Mouse (Mus musculus) neural tube, embryonic 15.5 days (tissue): ENCODE results near the gene Krt222. TPM values are rescaled to one million over a fixed set of nuclear protein-coding genes. Genes with fewer than 3 reads are reported as not detected.
A peak's percentile ranks its signal among the peaks of the same experiment; 100 is the strongest.

Experiments
- ATAC-seq: fragments of 200-750 bp; cut with Nextera tagmentation; 2 replicates; pipeline ENCODE4 v1.8.0; 2017; ENCODE audit warnings: mild to moderate bottlenecking, moderate TSS enrichment, moderate library complexity; ENCODE audit not compliant: low FRiP score
- H3K27ac ChIP-seq: fragments of 300-500 bp; sonication (generic); replicated peaks from 2 replicates; pipeline ENCODE4 v1.5.1; 2015; ENCODE audit warnings: mild to moderate bottlenecking, inconsistent platforms
- H3K27me3 ChIP-seq: fragments of 300-500 bp; sonication (generic); replicated peaks from 2 replicates; pipeline ENCODE4 v1.6.1; 2015; ENCODE audit warnings: inconsistent platforms
- H3K36me3 ChIP-seq: fragments of 300-500 bp; sonication (generic); 2 replicates; pipeline ENCODE4 v1.6.1; 2015; ENCODE audit warnings: inconsistent platforms
- H3K4me1 ChIP-seq: fragments of 300-500 bp; sonication (generic); 2 replicates; pipeline ENCODE4 v1.6.1; 2015; ENCODE audit warnings: inconsistent platforms
- H3K4me2 ChIP-seq: fragments of 300-500 bp; sonication (generic); 2 replicates; pipeline ENCODE4 v1.6.1; 2015; ENCODE audit warnings: inconsistent platforms, mild to moderate bottlenecking, moderate library complexity
- H3K4me3 ChIP-seq: fragments of 300-500 bp; sonication (generic); replicated peaks from 2 replicates; pipeline ENCODE4 v1.5.1; 2015; ENCODE audit warnings: mild to moderate bottlenecking, inconsistent platforms
- H3K9ac ChIP-seq: fragments of 300-500 bp; sonication (generic); replicated peaks from 2 replicates; pipeline ENCODE4 v1.6.1; 2015; ENCODE audit warnings: mild to moderate bottlenecking, inconsistent platforms
- H3K9me3 ChIP-seq: fragments of 300-500 bp; sonication (generic); replicated peaks from 2 replicates; pipeline ENCODE4 v1.6.1; 2016; ENCODE audit warnings: inconsistent platforms
- WGBS: fragments of 180-500 bp; shearing (Covaris S2); methylation state at CpG from one replicate; pipeline ENCODE4 v1.1.7; 2015; ENCODE audit warnings: mixed read lengths; 5-methylcytosine and 5-hydroxymethylcytosine counted together
- polyA plus RNA-seq: library from polyadenylated mRNA; unstranded; fragments of >200 nt; fragmentation: Nextera tagmentation; extraction: Ambion mirVana; gene quantifications from 2 replicates; pipeline ENCODE4 v1.2.1, GENCODE M21; 2015

Krt222 gene
- polyA plus RNA-seq, 1 experiment from 2014 or later = 11.9 TPM

GRCm38 (mm10) chr11:99238468-99238867 is 5.4 kb downstream of the Krt222 start:
- Histone ChIP-seq H3K27ac (no peak overlapping the region), H3K27me3 (no peaks in the 10 kb centered on the region), H3K9me3 (no peaks in the 10 kb centered on the region), H3K4me1 (0 out of 2 replicates have a peak, but pooled peaks cover 2% of the 10 kb centered on the region), H3K4me3 (no peak overlapping the region), H3K4me2 (no peak overlapping the region), H3K9ac (no peak overlapping the region), H3K36me3 (no peaks in the 10 kb centered on the region)
- 69% methylated on average over 14 of the region's 14 CpGs for WGBS
- ATAC-seq = no peak

- H3K4me3 ChIP-seq = peak overlapping the region; percentile 88
- H3K4me1 ChIP-seq = peaks cover 33% of the 10 kb centered on the region
- H3K27ac ChIP-seq = peak overlapping the region; percentile 98
- 28% methylated on average over 15 of the region's 15 CpGs for WGBS
- ATAC-seq = peak; percentile 17
- peaks cover 12% of the 10 kb centered on the region; the same call in 1 of the 2 replicates for H3K36me3 ChIP-seq
- H3K27me3 ChIP-seq = no peaks in the 10 kb centered on the region
- peak overlapping the region; percentile 82 for H3K4me2 ChIP-seq
- H3K9ac ChIP-seq = peak overlapping the region; percentile 99
- H3K9me3 ChIP-seq = no peaks in the 10 kb centered on the region
Observed at GRCm38 (mm10) chr11:99231049-99231816, 12.7 kb downstream of the Krt222 start.

- Histone ChIP-seq H3K4me3 (peak within 1 kb of the TSS; percentile 88), H3K9ac (peak within 1 kb of the TSS; percentile 99), H3K27ac (peak within 1 kb of the TSS; percentile 98), H3K9me3 (no peaks in the 10 kb centered on the region), H3K36me3 (peaks cover 16% of the 10 kb centered on the region; the same call in 1 of the 2 replicates), H3K4me2 (peak within 1 kb of the TSS; percentile 82), H3K4me1 (peaks cover 37% of the 10 kb centered on the region), H3K27me3 (no peaks in the 10 kb centered on the region)
- WGBS = under 1% methylated on average over 86 of the region's 87 CpGs
- peak; percentile 92 for ATAC-seq
Observed at GRCm38 (mm10) chr11:99230261-99231048, 13.4 kb downstream of the Krt222 start, which contains the start of gene Smarce1. TSS of gene Smarce1 (minus strand) at chr11:99231017.

DNA sequence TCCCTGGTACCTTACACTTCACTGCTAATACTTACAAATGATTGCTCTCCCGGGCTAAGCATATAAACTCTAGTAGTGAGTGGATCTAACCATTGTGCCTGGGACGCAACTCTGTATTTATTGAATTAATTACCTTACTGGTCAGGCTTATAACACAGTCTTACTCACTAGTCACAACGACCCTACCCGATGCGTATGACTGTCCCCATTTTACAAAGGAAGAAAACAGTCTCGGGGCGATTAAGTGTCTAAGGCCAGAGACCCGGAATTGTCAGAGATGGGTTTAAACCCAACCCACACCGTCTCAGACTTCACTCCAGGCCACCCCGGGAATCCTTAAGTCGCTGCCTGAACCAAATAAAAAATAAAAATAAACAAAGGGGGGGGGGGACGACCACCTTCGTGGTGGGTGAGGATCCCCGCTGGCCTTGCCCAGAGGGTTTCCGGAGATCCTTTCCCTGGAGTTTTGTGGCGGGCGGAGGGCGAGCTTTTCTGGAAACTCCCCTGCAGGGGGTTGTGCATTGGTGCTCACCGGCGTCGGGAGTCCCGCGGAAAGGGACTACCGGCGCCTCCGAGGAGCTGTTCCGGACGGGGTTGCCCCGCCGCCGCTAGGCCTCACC is 14.1 kb downstream of the Krt222 start:
- peaks cover 37% of the 10 kb centered on the region for H3K4me1 ChIP-seq
- WGBS = under 1% methylated on average over 31 of the region's 31 CpGs
- no peaks in the 10 kb centered on the region for H3K9me3 ChIP-seq

GRCm38 (mm10) chr11:99226298-99226697 is 17.6 kb downstream of the Krt222 start:
- no peaks in the 10 kb centered on the region for H3K9me3 ChIP-seq
- no peaks in the 10 kb centered on the region for H3K27me3 ChIP-seq
- ATAC-seq = no peak
- peaks cover 35% of the 10 kb centered on the region for H3K36me3 ChIP-seq
- peaks cover 29% of the 10 kb centered on the region for H3K4me1 ChIP-seq
- H3K4me3 ChIP-seq = no peak overlapping the region
- WGBS = 91% methylated on average over 5 of the region's 5 CpGs
- H3K27ac ChIP-seq = no peak overlapping the region
- no peak overlapping the region for H3K9ac ChIP-seq
- H3K4me2 ChIP-seq = no peak overlapping the region

More for the DNA sequence above, 14.1 kb downstream of the Krt222 start:
- Histone ChIP-seq H3K4me3 (peak overlapping the region; percentile 88), H3K4me2 (peak overlapping the region; percentile 82), H3K27me3 (no peaks in the 10 kb centered on the region), H3K27ac (peak overlapping the region; percentile 98), H3K9ac (peak overlapping the region; percentile 99), H3K36me3 (peaks cover 20% of the 10 kb centered on the region)
- ATAC-seq = peak; percentile 60

DNA sequence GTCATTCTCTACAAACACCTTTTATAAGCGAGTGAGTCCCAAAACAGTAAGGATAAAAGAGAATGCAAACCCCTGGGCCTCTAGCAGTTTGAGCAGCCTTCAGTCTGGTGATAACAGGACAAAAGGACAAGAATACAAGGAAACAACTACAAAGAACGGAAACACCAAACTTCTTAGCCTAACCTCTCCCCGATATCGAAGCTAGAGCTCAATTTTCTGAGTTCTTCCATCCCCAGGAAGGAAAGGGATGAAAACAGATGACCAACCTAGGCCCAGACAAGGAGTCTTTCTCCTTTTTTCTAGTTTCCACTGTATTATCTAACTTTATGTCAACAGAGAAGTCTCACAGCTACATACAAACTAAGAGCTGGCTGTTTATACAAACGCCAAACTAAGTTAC is 20.6 kb downstream of the Krt222 start:
- Histone ChIP-seq H3K4me2 (no peak overlapping the region), H3K36me3 (peaks cover 53% of the 10 kb centered on the region), H3K27me3 (no peaks in the 10 kb centered on the region), H3K4me3 (no peak overlapping the region), H3K9ac (no peak overlapping the region), H3K4me1 (peaks cover 15% of the 10 kb centered on the region), H3K27ac (no peak overlapping the region), H3K9me3 (no peaks in the 10 kb centered on the region)
- no peak for ATAC-seq
- 83% methylated on average over 5 of the region's 5 CpGs for WGBS

DNA sequence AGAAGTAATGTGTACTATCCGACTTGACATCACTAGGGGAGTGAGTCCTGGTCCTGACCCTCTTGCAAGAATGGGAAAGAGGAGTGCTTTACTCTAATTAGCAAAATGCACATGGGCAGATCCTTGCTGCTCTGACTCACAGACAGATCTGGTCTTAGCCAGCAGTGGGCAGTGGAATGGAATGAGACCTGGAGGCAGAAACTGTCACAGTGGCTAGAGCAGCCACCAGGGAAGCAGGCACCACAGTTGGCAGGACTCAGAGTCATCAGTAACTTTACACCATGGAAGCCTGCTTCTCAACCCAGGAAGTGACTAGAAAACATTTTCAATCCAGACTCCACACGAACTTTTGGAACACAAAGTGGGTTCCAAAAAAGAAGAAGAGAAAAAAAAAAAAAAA is 22.1 kb downstream of the Krt222 start:
- H3K4me1 ChIP-seq = peaks cover 4% of the 10 kb centered on the region; the same call in 1 of the 2 replicates
- no peaks in the 10 kb centered on the region for H3K9me3 ChIP-seq
- peaks cover 57% of the 10 kb centered on the region for H3K36me3 ChIP-seq
- H3K4me3 ChIP-seq = no peak overlapping the region
- no peak overlapping the region for H3K4me2 ChIP-seq
- H3K27ac ChIP-seq = no peak overlapping the region
- H3K9ac ChIP-seq = no peak overlapping the region
- no peak for ATAC-seq
- H3K27me3 ChIP-seq = no peaks in the 10 kb centered on the region
- 80% methylated on average over 2 of the region's 2 CpGs for WGBS

GRCm38 (mm10) chr11:99217248-99217986 is 26.5 kb downstream of the Krt222 start:
- Histone ChIP-seq H3K36me3 (peaks cover 79% of the 10 kb centered on the region), H3K4me2 (no peak overlapping the region), H3K27ac (no peak overlapping the region), H3K9me3 (no peaks in the 10 kb centered on the region), H3K27me3 (no peaks in the 10 kb centered on the region), H3K9ac (no peak overlapping the region), H3K4me3 (no peak overlapping the region), H3K4me1 (no peaks in the 10 kb centered on the region)
- 91% methylated on average over 7 of the region's 7 CpGs for WGBS
- ATAC-seq = no peak

DNA sequence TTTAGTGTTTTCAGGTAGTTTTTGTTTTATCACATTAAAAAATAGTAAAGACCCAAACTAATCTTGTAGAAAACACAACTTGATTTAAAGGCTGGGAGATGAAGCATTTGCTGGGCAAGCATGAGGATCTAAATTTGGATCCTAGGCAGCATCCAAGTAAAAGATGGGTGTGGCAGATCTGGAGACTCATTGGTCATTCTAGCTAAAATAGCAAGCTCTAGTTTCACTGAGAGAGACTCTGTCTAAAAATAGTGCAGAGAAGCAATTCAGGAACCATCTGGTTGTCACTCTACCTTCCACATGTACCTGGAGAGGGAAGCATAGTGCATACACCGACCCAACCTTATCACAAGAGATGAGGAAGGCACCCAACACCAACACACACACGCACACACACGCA is 27.7 kb downstream of the Krt222 start:
- H3K4me2 ChIP-seq = no peak overlapping the region
- H3K9ac ChIP-seq = no peak overlapping the region
- peaks cover 84% of the 10 kb centered on the region for H3K36me3 ChIP-seq

GRCm38 (mm10) chr11:99212693-99213092 is 31.2 kb downstream of the Krt222 start:
- H3K4me2 ChIP-seq = no peak overlapping the region
- no peak overlapping the region for H3K4me3 ChIP-seq
- no peaks in the 10 kb centered on the region for H3K4me1 ChIP-seq
- H3K9me3 ChIP-seq = no peaks in the 10 kb centered on the region
- H3K36me3 ChIP-seq = peaks cover 82% of the 10 kb centered on the region
- no peaks in the 10 kb centered on the region for H3K27me3 ChIP-seq
- ATAC-seq = no peak
- H3K27ac ChIP-seq = no peak overlapping the region
- 86% methylated on average over 7 of the region's 7 CpGs for WGBS
- H3K9ac ChIP-seq = no peak overlapping the region

More for the DNA sequence above, 27.7 kb downstream of the Krt222 start:
- ATAC-seq = no peak
- H3K4me1 ChIP-seq = no peaks in the 10 kb centered on the region
- no peak overlapping the region for H3K27ac ChIP-seq
- WGBS = 98% methylated on average over 3 of the region's 3 CpGs
- H3K9me3 ChIP-seq = no peaks in the 10 kb centered on the region
- no peaks in the 10 kb centered on the region for H3K27me3 ChIP-seq
- H3K4me3 ChIP-seq = no peak overlapping the region

DNA sequence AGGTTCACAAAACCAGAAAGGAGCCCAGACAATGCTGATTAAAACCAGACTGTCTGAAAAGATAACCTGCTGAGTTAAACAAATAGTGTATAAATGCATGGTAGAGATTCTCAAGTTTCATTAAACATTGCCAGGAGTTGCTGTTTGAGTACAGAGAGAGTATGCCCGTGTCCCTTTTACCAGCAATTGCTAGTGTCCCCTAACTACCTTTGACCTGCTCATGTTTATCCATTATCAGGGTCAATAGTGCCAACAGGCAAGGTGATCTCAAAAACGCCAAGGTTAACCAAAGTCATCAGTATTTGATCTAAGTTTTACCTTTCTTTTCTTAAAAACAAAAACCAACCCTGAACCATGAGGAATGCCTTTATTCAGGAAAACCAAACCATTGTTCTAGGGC is 31.9 kb downstream of the Krt222 start:
- no peaks in the 10 kb centered on the region for H3K27me3 ChIP-seq
- no peak for ATAC-seq
- no peak overlapping the region for H3K4me3 ChIP-seq

More for the DNA sequence above, 31.9 kb downstream of the Krt222 start:
- no peak overlapping the region for H3K9ac ChIP-seq
- 85% methylated on average over 2 of the region's 2 CpGs for WGBS
- H3K27ac ChIP-seq = no peak overlapping the region
- no peak overlapping the region for H3K4me2 ChIP-seq
- peaks cover 75% of the 10 kb centered on the region for H3K36me3 ChIP-seq
- no peaks in the 10 kb centered on the region for H3K4me1 ChIP-seq
- H3K9me3 ChIP-seq = no peaks in the 10 kb centered on the region
